Mouse (Mus musculus): ENCODE data around the gene Mmp19. TPM values are rescaled to one million over a fixed set of nuclear protein-coding genes. Genes with fewer than 3 reads are reported as not detected.
"Not testable (repeated sequence)": the region's sequence is repeated elsewhere in the genome, so short reads cannot be mapped to it uniquely, and the experiment has no call there.

Gene Mmp19
- total RNA-seq, 4 experiments from 2014 or later: 41.4 to 69.7 (median 60.1) TPM

DNA sequence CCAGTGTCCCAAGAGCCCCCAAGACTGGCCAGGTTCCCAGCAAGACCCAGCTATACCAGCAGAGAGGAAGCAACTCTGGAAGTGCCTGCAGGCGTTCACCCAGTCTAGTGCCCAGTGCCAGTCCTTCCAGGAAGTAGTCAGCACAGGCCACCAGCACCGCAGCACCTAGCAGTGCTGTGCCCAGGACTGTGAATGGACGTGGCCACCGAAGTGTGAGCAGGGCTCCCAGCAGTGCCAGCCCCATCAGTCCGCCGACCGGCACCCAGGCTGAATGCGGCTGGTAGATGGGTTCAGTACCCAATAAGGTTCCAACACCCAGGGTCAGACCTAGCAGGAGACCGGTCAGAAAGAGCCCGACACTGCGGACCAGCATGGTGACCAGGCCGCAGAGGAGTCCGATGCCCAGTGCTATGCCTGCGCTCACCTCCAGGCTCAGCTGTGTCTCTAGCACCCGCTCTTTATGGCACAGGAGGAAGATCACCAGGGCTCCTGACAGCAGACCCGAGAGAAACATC is 11.3 kb downstream of the Mmp19 start:
- DNase-seq: no peak

DNA sequence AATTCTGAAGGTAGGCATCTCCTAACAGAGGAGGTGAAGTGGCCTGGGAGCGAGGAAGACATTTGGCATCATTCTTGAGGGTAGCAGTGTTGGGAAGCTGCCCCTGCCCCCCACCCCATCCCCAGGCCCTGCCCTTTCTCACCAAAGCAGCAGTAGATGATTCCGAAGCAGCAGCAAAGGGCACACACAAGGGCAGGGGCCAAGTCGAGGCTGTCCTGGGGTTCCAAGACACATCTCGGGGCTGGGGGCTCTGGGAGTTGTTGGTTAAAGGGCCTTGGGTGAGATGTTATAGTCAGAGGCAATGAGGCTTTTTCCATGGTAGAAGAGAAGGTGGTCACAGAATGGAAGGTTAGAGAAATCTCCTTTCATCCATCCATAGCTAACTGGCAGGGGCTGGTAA is 12.2 kb downstream of the Mmp19 start:
- DNase-seq: no peak

GRCm38 (mm10) chr10:128803361-128803760 is 12.7 kb downstream of the Mmp19 start:
- DNase-seq: no peak

DNA sequence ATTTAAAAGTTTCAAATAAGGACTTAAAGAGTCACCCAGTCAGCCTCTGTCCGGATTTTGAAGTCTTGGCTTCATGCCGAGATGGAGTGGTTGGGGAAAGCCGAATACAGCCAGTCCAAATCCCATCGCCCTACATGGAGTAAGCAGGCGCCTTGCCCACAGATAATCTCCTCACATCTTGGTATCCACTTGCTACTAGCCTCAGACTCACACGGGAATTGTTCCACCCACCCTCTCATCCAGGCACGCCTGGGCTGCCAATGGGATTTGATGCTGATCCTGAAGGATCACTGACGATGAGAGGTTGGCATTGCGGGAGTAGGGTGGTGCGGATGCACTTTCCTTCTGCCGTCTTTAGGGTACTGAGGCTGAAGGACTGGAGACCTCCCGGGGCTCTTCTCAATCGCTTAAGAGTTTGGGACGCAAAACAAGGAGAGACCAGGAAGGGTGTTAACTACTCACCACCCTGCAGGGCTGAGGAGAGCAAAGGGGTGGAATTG is 13.1 kb downstream of the Mmp19 start, which contains the start of gene Dnajc14:
TSS of gene Dnajc14 (plus strand) at position 292 of the 500 bp plus-strand sequence.
- peak; percentile 51 for DNase-seq

DNA sequence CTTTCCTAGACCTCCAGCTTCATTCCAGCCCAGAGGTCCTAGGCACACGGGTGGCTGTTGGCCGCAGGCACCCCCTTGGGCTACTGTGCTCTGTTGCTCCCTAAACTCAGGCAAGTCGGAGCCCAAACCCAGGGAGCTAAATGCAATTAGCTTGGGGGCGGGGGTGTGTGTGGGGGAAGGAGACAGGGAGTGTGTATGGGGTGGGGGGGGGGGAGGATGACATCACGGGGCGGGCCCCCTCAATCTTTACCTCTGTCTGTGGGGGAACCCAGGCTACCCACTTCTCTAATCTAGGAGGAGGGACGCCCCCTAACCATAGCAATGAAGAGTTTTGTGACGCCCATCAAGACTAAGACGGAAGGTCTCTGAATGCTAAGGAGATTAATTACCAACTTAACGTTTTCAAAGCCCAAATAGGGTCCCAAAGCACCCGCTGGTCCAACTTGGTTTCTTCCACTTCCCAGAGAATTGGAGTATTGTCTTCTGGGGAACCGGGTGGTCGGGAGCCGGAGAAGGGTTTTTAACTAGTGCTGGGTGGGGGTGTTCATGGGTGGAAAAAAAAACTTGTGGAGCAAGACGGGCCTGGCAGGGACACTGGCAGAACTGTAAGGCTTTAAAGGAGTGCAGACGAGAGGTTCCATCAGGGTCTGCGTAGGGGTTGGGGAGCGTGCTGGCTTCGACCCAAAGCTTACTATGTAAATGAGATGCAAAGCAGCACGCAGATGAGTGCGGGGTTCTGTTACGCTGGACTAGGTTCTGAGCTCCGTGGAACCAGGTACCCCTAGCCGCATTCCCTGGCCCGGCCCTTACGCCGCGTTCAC is 13.8 kb downstream of the Mmp19 start, which contains the start of gene Tmem198b:
TSS of gene Tmem198b (minus strand) at position 100 of the 821 bp plus-strand sequence.
- peak; percentile 47 for DNase-seq

- peak; percentile 93 for DNase-seq
Observed at GRCm38 (mm10) chr10:128805092-128806000, 14.6 kb downstream of the Mmp19 start.

DNA sequence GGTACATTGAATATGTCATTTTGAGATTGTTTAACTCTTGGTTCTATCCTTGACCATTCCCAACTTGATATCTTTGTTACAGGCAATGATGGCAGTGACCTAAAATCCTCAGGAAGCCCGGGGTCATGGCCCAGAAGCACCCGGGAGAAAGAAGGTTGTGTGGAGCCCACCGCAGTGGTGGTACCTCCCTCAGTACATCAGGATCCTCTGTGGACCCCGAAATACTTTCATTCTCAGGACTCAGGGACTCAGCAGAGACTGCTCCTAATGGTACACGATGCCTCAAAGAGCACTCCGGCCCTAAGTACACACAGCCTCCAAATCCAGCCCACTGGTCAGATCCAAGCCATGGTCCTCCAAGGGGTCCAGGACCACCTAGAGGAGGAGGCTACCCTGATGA is 15.4 kb downstream of the Mmp19 start:
- DNase-seq: no peak

GRCm38 (mm10) chr10:128807018-128807417 is 16.3 kb downstream of the Mmp19 start:
- DNase-seq: no peak

DNA sequence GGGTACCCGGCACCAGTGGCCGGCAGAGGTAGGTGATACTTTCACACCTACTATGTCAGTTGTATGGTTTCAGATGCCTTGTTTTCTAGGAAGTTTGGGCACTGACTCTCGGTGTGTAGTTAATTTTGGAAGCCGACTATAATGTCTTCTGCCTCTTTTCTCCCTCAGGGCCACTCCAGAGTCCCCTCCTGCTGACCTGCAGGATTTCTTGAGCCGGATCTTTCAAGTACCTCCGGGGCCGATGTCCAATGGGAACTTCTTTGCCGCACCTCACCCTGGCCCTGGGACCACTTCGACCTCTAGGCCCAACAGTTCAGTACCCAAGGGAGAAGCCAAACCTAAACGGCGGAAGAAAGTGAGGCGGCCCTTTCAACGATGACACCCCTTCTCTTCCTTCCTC is 26.3 kb downstream of the Mmp19 start, which contains the start of gene Sarnp:
TSS of gene Sarnp (plus strand) at position 301 of the 400 bp plus-strand sequence.
- DNase-seq: no peak

GRCm38 (mm10) chr10:128820217-128820616 is 29.5 kb downstream of the Mmp19 start:
- DNase-seq: no peak

DNA sequence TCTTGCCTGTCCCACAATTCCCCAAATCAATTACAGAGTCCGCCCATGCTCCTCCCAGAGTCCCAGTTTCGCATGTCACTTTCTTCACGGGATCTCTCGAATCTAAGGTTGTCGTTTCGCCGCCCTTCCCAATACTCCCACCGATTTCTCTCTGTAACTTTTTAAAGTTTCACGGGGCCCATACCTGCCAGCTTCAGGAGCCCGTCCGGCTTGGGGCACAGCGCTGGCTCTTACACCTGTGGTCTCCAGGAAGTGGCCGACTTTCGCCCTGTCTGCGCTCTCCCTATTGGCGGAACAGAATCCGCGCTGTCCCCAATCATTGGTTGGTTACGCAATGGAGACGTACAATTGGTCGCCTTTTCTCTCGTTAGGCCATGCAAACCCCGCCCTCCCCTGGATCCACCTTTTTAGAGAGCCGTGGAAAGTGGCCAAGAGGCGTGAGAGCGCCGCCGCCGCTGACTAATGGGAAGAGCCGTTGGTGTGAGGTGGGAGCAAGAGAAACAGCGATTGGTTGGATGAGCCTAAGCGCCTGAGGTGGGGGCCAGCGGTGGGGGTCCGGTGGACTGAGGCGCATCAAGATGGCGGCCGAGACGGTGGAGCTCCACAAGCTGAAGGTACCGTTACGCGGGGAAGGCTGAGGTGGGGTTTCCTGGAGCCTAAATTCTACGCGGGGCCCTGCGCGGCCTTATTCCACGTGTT is 30.8 kb downstream of the Mmp19 start, which contains the start of gene Ormdl2:
TSS of gene Ormdl2 (minus strand) at position 288 of the 699 bp plus-strand sequence.
- peak; percentile 99 for DNase-seq

- DNase-seq: no peak
Observed at GRCm38 (mm10) chr10:128822135-128822534, 31.4 kb downstream of the Mmp19 start.

- not testable (repeated sequence) for DNase-seq
Observed at GRCm38 (mm10) chr10:128823087-128823486, 32.4 kb downstream of the Mmp19 start.

DNA sequence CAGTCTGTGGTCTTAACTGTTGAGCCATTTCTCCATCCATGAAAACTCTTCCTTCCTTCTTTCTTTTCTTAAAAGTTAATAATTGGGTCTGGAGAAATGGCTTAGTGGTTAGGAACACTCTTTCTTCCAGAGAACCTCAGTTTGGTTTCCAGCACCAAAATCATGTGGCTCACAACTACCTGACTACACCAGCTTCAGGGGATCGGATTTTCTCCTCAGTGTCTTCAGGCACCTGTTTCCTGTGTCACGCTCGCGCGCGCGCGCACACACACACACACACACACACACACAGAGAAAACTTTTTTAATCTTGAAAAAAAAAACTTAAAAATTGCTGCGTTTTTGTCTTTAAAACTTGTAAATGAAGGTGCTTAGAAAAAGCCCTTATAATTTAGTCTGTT is 33.1 kb downstream of the Mmp19 start:
- DNase-seq: no peak

GRCm38 (mm10) chr10:128837400-128837799 is 46.7 kb downstream of the Mmp19 start:
- DNase-seq: no peak

DNA sequence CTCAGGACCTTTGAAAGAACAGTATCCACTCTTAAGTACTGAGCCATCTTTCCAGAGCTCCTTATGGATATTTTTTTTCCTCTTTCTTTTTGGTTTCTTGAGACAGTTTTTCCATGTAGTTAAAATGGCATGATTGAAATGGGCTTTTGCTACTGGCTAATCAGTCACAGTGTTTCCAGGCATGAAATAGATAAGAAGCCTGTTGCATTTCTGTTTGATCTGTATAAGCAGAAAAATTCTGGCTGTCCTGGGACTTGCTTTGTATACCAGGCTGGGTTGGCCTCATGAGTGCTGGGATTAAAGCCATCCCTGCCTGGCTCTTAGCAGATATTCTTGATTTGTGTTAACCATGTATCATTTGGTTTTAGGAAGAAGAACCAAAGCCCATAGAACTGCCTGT is 48.7 kb downstream of the Mmp19 start:
- DNase-seq: no peak

GRCm38 (mm10) chr10:128840612-128841011 is 49.9 kb downstream of the Mmp19 start:
- DNase-seq: no peak

- DNase-seq: no peak
Observed at GRCm38 (mm10) chr10:128843260-128843659, 52.5 kb downstream of the Mmp19 start.

GRCm38 (mm10) chr10:128845516-128845915 is 54.8 kb downstream of the Mmp19 start:
- DNase-seq: no peak

DNA sequence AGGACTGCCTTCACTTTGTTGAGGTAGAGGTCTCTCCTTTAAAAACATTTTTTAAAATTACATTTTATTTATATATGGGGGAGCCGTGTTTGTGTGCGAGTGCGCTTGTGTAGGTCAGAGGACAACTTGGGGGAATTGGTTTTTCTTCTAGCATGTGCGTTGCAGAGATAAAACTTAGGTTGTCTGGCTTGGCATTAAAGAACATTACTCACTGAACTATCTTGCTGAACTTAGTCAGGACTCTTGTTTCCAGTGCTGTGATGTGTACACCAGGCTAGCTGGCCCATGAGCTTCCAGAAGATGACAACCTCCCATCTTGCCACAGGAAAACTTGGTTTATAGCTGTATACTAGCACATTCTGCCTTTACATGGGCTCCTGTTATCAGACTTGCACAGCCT is 56.0 kb downstream of the Mmp19 start:
- DNase-seq: no peak

DNA sequence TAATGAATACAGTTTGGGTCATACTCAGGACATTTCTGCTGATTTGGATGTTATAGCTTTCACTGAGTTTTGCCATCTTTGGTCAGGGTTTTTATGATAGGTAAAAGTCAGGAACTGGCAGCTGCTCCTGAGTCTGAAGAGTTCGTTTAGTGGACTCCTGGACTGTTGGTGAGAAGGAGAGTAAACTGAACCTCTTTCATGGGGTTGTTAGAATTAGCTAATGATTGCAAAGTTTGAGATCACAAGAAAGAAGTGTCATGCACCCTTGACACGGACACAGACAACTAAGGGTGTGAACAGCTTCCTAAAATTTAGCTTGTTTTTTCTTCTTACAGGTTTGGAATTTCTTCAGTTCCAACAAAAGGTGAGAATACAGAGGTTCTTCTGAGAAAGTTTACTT is 57.7 kb downstream of the Mmp19 start:
- DNase-seq: no peak

DNA sequence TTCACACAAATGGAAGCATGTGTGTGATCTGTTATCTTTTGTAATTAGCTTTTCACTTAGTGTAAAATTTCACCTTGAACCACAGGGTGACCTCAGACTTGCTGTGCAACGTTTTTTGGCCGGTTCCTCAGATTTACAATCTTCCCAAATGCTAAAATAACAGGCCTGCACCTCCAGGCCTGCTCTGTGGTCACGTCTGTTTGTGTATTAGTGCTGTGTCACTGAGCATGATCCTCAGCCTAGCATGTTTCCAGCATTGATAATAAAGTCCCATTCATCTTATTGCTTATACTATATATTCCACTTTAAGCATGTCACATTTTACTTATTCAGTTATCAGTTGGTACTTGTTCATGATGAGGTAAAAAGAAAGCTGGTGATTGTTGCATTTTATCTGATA is 59.6 kb downstream of the Mmp19 start:
- DNase-seq: no peak
